Mouse (Mus musculus) brain, embryonic 14.5 days (tissue): ENCODE results near the gene Zranb2. TPM values are rescaled to one million over a fixed set of nuclear protein-coding genes. Genes with fewer than 3 reads are reported as not detected.

Source experiments
- DNase-seq: peaks from one replicate; pipeline ENCODE4 v3.0.0-alpha.2; 2011; ENCODE audit warnings: low read depth
- CTCF ChIP-seq: fragments of 200-500 bp; IDR thresholded peaks from 2 replicates; pipeline ENCODE4 v1.5.1; 2012; ENCODE audit warnings: inconsistent platforms, mild to moderate bottlenecking, moderate library complexity, borderline replicate concordance; ENCODE audit not compliant: insufficient read depth, insufficient read length; ENCODE audit errors: extremely low read depth
- POLR2A ChIP-seq: fragments of 200-500 bp; IDR thresholded peaks from 2 replicates; pipeline ENCODE4 v1.6.1; 2012; ENCODE audit warnings: mild to moderate bottlenecking, inconsistent platforms, borderline replicate concordance; ENCODE audit not compliant: poor library complexity, insufficient read depth, insufficient read length, severe bottlenecking; ENCODE audit errors: extremely low read depth
- polyA plus RNA-seq: library from polyadenylated mRNA; depleted of rRNA; stranded (reverse); fragments of >200 nt; gene quantifications from 2 replicates; pipeline ENCODE4 v1.2.3, GENCODE M21; 2012; rRNA removed

Zranb2 gene
- polyA plus RNA-seq, 1 experiment, result 99.9 TPM

- no peak for DNase-seq
- no peak for TF ChIP-seq CTCF
- TF ChIP-seq POLR2A, result no peak
Observed at GRCm38 (mm10) chr3:157582626-157583405, 48.9 kb downstream of the Zranb2 start.

- DNase-seq, result no peak
- TF ChIP-seq POLR2A (no peak), CTCF (no peak)
Observed at GRCm38 (mm10) chr3:157597837-157598379, 63.9 kb downstream of the Zranb2 start.

Other genes starting within 250 kb of the Zranb2 start
- 0.85 and 1.7 TPM in 2 replicates for gene Ptger3, start 32.7 kb downstream of the Zranb2 start, polyA plus RNA-seq